Mouse (Mus musculus): Measurements from ENCODE around the gene Slc22a14.

Gene Slc22a14

DNA sequence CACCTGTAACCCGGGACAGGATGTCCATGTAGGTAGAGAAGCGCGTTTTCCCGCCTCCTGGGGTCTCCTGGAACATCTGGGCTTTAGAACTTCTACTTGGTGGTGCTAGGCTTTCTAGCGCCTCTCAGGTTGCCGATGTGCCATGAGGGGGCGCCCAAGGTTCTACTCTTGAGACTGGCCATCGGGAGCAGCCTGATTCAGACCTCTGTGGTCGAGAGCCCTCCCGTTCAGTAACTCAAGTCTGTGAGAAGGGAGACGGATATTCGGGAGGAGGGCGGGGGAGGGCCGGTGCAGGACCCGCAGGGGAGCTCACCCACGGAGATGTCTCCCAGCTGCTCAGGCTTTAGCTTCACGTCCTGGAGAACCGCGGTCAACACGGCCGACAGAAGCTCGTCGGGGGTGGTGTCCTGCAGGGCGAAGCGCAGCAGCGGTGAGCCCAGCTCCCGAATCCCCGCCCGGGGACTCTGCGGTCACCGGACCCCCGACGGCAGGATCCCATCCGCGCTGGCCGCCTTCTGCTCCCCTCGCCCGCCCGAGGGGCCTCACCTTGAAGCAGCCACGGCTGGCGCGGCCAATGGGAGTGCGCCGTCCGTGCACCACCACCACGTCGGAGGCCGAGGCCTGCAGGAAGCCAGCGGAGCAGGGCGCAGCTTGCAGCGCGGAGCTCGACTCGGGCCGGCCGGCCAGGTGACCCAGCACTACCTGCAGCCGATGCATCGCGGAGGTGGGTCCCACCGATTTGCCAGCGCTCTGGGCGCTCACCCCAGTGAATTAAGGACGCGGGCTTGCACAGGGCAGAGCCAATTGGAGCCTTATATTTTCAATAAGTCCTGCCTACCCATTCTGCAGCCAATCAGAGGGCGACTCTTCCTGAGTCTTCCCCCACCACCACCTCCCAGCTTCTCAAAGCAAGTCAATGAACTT is 208.8 kb downstream of the Slc22a14 start, which contains the start of gene Acaa1b:
Gene Acaa1b (minus strand): TSS at position 816 of the 924 bp plus-strand sequence.
- ChIA-PET POLR2A (interaction anchor here in 3 of 4 experiments (0.6 to 1.7 kb wide), 9 partner anchors 16 to 890 kb away, joined by 3 to 7 read pairs (median 3); partner anchors contain the start of genes Acaa1a (in 1 of the 3), Exog (in 1 of the 3) and Oxsr1 (in 1 of the 3)), CTCF (interaction anchor here (0.6 to 2.6 kb wide), 19 partner anchors 11 to 909 kb away, joined by 3 to 11 read pairs (median 3); no protein-coding TSS in a partner anchor)

DNA sequence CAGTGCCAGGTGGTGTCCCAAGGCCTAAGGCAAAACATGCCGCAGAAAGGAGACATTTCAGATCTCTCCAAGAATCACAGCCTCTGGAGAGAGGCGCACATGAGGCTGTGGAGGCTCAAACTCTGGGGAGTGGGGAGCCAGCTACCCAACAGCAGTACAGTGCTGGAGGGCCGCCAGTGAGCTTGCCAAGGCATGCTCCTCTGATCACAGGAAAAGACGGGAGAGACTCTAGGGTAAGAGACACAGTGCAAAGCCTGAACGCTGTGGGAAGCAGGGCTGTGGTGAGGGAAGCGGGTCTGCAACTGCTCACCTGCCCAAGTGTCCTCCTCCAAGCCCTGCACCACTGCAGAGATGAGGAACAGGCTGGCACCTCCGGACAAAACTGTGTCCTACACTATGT is 209.5 kb downstream of the Slc22a14 start:
- CTCF ChIA-PET, result interaction anchor here in 3 of 4 experiments (0.6 to 2.6 kb wide), 8 partner anchors 34 to 275 kb away, joined by 3 to 11 read pairs (median 3); no protein-coding TSS in a partner anchor
- POLR2A ChIA-PET, result interaction anchor here in 2 of 4 experiments (0.9 to 1.7 kb wide), 6 partner anchors 11 to 196 kb away, joined by 3 to 7 read pairs (median 4); partner anchors contain the start of genes Acaa1a (in 1 of the 2) and Oxsr1 (in 1 of the 2)

DNA sequence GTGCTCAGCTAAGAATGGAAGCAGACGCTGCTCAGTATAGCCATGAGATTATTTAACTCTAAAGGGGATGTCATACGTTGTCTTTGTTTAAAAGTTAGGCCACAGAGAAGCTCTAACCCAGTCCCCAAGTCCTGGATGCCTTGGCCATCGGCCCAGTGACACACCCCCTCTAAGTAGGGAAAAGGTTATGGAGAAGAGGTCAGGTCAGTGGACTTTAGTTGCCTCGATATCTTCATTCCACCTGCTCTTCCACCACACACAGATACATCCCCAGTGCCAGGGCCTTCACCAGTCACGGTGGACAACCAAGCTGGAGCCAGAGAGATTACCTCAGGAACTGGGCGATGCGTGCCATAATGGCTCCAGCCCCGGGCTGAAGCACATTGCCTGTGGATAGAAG is 209.9 kb downstream of the Slc22a14 start:
- POLR2A ChIA-PET, result interaction anchor here in 1 of 4 experiments (1.3 to 1.6 kb wide), 2 partner anchors 10 to 25 kb away, joined by 3 to 4 read pairs; no protein-coding TSS in a partner anchor
- CTCF ChIA-PET, result interaction anchor here in 3 of 4 experiments (0.6 to 2.6 kb wide), 5 partner anchors 35 to 305 kb away, joined by 3 to 11 read pairs (median 3); no protein-coding TSS in a partner anchor

DNA sequence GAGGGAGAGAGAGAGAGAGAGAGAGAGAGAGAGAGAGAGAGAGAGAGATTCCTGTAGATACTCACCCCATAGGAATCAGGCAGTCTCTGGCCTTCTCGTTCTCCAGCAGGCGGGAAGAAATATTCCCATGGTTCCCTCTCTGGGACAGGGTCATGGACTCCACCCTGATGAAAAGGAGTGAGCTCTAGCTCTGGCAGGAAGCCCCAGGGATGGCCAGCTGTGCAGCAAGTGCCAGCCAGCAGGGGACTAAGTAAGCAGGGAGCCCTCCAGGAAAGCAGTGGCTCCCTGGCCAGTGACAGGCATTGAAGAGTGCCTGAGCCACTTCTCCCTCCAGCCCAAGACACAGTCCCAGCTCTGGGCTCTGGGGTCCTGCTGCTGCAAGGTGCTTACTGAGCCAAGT is 213.6 kb downstream of the Slc22a14 start:
- POLR2A ChIA-PET, result interaction anchor here in 1 of 4 experiments (1.4 kb wide), 1 partner anchor 21 kb away, joined by 3 read pairs; no protein-coding TSS in a partner anchor
- CTCF ChIA-PET, result interaction anchor here in 1 of 4 experiments (0.8 kb wide), 1 partner anchor 40 kb away, joined by 3 read pairs; no protein-coding TSS in a partner anchor

DNA sequence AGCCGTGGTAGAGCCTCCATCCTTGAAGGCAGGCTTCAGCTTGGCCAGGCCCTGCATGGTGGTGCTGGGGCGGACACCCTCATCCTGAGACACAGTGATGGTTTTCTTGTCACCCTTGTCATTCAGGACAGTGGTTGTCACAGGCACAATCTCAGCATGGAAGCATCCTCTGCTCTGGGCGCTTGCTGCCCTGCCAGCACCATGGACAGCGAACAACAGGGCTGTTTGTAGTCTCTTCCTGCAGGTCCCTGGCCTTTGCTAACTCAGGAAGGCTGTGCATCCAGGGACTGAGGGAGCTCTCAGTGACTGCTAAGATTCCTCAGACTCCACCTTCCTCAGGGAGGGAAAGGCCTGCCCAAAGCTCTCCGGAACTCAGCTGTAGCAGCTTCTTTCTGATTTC is 215.8 kb downstream of the Slc22a14 start:
- ChIA-PET CTCF (interaction anchor here in 2 of 4 experiments (1.0 to 1.3 kb wide), 2 partner anchors 42 kb away, joined by 3 read pairs; no protein-coding TSS in a partner anchor), POLR2A (interaction anchor here in 1 of 4 experiments (0.8 kb wide), 1 partner anchor 10 kb away, joined by 3 read pairs; the partner anchor contains the start of gene Gm47289)

DNA sequence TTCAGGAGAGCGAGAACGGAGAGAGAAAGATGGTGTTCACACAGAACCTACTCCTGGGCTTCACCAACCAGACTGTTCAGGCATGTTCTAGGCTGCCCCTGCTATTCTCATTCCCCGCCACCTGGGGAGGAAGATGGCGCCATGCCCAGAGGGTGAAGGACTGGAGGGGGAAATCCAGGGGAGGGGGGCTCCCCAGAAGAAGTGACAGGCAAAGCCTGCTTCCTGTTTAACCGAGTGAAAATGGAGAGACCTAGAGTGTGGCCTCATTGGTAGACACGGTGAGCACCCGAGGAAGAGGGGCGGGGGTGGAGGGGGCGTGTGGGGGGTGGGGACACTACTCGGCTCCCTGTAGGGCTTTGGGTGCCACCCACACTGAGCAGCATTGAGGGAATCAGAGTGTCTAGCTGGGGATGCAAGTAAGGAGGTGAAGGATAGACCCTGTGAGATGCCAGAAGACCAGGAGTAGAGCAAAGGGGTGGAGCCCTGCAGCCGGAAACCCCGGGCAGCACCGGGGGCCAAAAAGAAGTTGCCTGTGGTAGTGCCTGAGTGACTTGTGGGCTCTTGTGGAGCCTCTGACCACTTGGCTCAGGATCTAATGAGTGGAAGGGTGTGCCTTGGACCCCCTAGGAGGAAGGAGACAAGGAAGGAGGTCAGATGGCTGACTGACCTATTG is 219.1 kb downstream of the Slc22a14 start:
- CTCF ChIA-PET, result no interaction called here

DNA sequence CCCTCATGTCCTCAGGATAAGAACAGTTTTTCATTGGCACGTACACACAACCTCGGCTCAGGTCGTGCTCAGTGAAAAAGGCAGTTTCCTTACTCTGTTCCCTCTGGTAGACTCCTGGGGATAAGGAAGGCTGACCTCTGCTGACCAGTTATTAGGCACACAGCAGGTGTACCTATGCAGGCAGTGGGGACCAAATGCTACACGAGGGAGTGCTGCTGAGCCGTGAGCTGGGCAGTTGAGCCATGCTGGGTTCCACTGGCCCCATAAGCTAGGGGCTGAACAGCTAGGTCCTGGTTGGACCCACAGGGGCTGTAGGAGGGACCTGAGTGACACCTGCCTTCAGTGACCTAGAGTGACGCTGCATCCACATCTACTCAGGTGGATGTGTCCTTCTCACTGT is 219.7 kb downstream of the Slc22a14 start:
- POLR2A ChIA-PET, result interaction anchor here in 1 of 4 experiments (1.4 kb wide), 1 partner anchor 9 kb away, joined by 4 read pairs; no protein-coding TSS in a partner anchor
- CTCF ChIA-PET, result interaction anchor here in 1 of 4 experiments (1.3 kb wide), 1 partner anchor 11 kb away, joined by 3 read pairs; the partner anchor contains the start of gene Acaa1b

More for the DNA sequence above, 219.1 kb downstream of the Slc22a14 start:
- POLR2A ChIA-PET, result no interaction called here

DNA sequence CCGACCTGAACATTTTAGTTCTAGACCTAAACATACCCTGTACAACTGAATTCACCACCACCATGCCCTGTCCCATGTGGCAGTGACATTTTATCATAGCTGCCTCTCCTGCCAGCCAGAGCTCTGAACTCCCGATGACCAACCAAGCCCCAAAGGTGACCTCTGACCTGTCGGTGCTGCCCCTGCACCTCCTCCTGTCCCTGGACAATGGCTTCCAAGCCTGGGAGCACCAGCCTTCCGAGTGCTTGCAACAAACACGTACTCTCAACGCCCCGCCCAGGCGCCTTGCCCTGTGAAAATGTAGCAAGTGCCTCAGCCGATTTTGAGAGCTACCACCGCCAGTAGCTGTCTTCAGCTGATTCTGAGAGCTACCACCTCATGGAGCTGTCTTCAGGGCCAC is 220.2 kb downstream of the Slc22a14 start:
- POLR2A ChIA-PET, result interaction anchor here in 1 of 4 experiments (1.4 kb wide), 1 partner anchor 10 kb away, joined by 4 read pairs; no protein-coding TSS in a partner anchor
- CTCF ChIA-PET, result interaction anchor here in 3 of 4 experiments (0.6 to 1.3 kb wide), 4 partner anchors 11 to 47 kb away, joined by 3 to 4 read pairs (median 3); partner anchors contain the start of gene Acaa1b (in 2 of the 3)

DNA sequence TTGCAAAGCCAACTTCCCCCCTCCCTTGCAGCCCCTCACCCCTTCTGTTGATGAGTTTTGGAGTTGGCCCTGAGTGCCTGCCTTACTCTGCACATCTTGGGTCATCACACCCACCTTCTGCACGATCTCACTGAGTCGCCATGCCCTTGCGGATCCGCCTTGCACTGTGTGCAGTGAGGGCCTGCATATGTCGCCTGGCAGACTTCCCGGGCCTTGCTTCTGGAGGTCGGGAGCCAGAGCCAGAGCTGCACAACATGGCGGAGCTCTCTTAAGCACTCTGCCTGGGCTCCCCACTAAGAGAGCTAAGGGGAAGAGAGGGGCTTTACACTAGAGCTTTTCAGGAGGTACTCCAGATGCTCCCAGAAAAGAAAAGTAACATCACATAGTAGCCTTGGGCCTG is 220.7 kb downstream of the Slc22a14 start:
- CTCF ChIA-PET, result interaction anchor here in 3 of 4 experiments (0.6 to 1.3 kb wide), 4 partner anchors 12 to 47 kb away, joined by 3 to 4 read pairs (median 3); partner anchors contain the start of gene Acaa1b (in 2 of the 3)

DNA sequence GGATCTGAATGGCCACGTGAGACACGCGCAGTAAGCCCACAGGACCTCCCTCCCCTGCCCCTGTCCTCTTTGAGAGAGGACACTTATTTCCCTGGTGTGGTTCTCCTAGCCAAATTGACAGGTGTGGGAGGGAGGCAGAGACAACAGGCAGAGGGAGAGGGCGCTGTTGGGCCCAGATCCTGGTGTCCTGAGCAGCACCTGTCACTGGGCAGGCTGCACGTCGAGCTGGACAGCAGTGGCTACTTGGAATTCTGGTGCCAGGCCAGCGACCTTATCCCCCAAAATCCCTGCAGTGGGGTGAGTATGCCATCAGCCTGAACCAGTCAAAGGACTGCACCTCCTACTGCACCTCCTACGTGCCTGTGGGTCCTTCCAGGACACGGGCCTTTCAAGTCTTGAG is 222.0 kb downstream of the Slc22a14 start:
- ChIA-PET CTCF (no interaction called here), POLR2A (interaction anchor here in 1 of 4 experiments (0.5 kb wide), 1 partner anchor 49 kb away, joined by 3 read pairs; no protein-coding TSS in a partner anchor)

More for the DNA sequence above, 220.7 kb downstream of the Slc22a14 start:
- POLR2A ChIA-PET, result interaction anchor here in 1 of 4 experiments (1.4 kb wide), 1 partner anchor 10 kb away, joined by 4 read pairs; no protein-coding TSS in a partner anchor

DNA sequence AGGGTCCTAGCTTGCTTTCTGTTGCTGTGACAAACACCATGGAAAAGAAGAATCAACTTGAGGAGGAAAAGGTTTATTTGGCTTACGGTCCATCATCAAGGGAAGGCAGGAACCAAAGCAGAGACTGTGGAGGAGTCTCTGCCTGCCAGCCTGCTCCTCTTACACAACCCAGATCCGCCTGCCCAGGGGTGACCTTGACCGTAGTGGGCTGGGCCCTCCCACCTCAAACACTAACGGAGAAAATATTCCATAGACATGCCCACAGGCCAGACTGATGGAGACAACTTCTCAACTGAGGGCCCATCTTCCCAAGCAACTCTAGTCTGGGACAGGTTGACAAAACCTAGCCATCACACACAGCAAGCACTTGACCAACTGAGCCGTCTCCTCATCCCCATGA is 223.3 kb downstream of the Slc22a14 start:
- ChIA-PET CTCF (interaction anchor here in 2 of 4 experiments (0.6 to 1.0 kb wide), 2 partner anchors 34 to 260 kb away, joined by 3 read pairs; partner anchors contain the start of gene Acvr2b (in 1 of the 2)), POLR2A (no interaction called here)

DNA sequence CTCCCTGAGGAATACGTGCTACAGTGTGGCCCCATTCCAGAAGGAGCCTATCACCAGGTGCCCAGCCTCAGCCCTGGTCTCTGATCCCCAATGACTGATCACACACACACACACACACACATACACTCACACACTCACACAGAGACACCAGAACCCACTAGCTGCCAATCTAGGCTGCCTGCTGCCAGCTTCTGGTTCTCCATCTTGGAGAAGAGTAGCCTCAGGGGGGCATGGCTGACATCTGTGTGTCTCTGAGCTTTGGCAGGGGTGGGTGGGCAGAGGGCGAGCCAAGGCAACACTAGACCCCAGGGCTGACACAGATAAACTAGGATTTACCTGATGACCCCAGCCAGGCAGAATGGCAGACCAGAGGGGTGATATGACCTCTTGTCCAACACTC is 226.5 kb downstream of the Slc22a14 start:
- CTCF ChIA-PET, result no interaction called here
- POLR2A ChIA-PET, result no interaction called here

DNA sequence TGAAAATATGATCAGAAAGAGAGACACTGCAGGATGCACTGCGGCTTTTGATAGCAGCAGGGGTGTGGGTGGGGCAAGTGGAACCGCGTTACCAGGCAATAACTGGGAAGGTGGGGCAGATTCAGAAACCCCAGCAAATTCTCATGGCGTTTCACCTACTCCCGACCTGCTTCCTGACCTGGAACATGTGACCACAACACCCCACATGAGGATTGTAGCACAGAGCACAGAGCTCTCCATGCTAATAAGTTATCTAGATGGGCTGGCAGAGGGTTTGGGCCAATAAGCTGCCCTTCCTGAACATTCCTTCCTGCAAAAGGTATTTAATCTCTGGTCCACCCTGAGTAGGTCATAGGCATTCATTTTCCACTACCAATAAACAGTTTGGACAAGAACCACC is 234.7 kb downstream of the Slc22a14 start:
- POLR2A ChIA-PET, result interaction anchor here in 1 of 4 experiments (0.8 kb wide), 1 partner anchor 9 kb away, joined by 3 read pairs; no protein-coding TSS in a partner anchor
- CTCF ChIA-PET, result no interaction called here

DNA sequence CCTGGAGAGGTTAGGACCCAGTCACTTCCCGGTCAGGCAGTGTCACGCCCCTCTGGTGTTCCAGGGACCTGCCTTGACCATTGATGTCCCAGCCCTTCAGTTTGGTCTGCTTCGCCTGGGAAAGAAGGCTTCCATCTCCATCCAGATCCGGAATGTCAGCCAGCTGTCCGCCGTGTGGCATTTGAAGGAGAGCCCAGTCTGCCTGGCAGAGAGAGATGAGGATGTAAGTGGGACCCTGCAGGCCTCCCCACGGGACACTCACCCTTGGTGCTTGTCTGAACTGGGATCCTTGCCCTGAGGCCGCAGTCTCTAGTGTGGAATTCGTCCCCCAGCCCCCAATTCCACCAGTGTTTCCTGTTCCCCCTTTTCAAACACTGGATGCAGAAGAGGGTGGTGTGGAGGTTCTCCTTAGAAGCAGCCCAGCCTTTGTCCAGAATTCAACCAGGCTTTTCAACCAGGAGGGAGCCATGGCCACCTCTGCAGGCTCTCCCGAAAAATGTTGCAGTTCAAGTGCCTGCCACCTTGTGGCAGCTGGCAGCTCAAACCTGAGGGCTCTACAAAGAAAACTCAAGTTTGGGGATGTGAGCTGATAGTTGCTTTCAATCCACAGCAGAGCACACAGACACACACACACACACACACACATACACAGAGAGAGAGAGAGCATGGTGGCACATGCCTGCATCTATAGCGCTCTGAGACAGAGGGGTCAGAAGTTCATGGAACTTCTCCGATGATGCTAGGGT is 236.7 kb downstream of the Slc22a14 start:
- CTCF ChIA-PET, result interaction anchor here in 1 of 4 experiments (0.6 kb wide), 1 partner anchor 289 kb away, joined by 5 read pairs; no protein-coding TSS in a partner anchor
- POLR2A ChIA-PET, result interaction anchor here in 1 of 4 experiments (0.6 kb wide), 1 partner anchor 133 kb away, joined by 4 read pairs; no protein-coding TSS in a partner anchor

DNA sequence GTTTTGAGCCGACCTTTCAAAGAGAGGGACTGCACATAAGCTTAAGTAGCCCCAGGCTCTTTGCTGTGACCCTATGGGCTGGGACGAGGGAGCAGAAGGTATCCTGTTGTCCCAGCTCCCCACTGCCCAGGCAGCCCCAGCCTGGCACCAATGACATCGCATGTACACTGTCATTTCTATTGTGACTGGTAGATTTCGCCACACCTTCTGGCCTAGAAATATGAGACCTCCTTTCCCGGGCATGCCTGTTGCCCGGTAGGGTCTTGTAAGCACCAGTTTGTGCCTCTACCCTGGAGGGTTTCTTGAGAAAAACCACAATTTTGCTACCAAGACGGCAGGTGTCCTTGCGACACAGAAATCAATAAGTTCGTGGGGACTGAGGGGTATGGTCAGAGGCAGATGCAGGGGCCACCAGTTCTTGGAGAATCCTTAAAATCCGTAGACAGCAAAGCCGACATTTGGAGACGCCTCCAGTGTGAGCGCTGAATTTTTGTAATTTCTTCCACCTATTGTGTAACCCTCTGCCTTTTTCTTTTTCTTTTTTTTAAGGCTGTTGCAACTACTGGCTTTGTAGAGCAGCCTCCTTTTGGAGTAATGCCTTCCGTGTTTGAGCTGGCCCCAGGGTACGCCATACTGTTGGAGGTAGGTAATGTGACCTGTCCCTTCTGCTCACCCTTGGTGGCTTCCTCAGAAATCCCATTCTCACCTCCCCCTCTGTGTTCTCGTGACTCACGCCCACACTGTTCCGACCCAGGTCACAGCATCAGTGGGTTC is 242.6 kb downstream of the Slc22a14 start:
- ChIA-PET CTCF (interaction anchor here in 1 of 4 experiments (0.6 kb wide), 1 partner anchor 197 kb away, joined by 3 read pairs; no protein-coding TSS in a partner anchor), POLR2A (interaction anchor here in 1 of 4 experiments (0.7 kb wide), 1 partner anchor 199 kb away, joined by 3 read pairs; no protein-coding TSS in a partner anchor)

DNA sequence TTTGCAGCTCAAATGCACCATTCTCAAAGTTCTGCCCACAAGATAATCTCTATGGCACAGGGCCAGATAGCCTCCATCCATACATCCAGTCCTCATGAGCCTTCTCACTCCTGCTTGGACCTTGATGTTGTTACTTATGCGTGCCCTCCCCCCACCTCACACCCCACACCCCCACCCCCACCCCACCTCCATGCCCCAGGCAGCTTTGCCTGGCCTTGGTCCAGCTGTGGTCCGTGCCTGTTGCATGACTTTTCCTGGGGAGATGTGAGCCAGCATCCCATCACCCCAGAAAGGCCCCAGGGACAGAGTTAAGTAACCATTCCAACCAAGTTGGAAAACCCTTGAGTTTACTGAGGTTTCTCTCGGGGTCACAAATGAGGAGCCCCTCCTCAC is 245.2 kb downstream of the Slc22a14 start:
- ChIA-PET POLR2A (interaction anchor here in 1 of 4 experiments (0.6 kb wide), 1 partner anchor 18 kb away, joined by 3 read pairs; the partner anchor contains the start of gene Dlec1), CTCF (interaction anchor here in 1 of 4 experiments (0.6 kb wide), 1 partner anchor 94 kb away, joined by 3 read pairs; no protein-coding TSS in a partner anchor)
